9 mouse cellular contexts compared by ENCODE assay signal in the genomic region with DNA sequence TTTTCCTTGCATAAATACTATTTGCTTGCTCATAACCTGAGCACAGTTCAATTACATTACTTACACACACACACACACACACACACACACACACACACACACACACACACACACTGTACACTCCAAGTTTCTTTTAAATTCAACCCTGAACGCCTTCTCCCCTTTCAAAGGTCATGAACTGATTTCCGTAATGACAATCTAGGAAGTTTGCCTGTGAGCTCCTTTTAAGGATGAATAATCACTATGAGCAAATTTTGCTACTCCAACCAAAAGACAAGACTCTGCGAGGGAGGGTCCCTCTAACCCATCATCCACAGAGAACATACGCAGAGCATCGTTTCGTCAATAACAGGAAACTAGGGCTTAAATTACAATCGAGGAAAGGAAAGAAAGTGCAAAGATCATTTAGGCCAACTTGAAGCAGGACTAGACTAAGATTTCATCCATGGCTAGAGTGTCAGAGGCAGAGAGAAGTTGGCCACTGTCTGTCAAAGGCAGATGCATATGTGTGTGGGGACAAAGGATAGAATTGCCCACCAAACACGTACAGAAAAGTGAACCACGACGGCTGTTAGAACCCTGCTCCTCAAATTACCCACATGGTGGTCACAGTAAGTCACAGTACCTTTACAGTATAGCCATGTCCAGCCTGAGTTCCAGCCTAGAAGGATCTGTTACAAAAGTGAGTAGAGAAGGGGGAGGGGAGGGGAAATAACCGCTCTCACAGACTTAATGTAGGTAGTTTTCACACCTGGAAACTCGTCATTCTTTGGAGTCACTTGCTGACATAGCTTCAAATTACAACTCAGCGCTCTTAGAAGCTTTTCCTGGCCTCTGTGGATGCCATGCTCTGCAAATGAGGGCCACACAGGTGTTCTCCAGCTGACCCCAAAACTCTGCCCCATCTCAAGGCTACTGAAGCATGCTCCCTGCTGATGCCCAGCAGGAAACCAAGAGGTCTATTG. TPM values are rescaled to one million over a fixed set of nuclear protein-coding genes. Genes with fewer than 3 reads are reported as not detected.
DNase-seq lines count a peak whose midpoint lies in the region; ATAC-seq lines count a peak whose summit lies in the region.
"Had no signal": no experiment of that assay in that cellular context is flagged by ENCODE, and none has a peak within 500 bp of the region (broad histone marks: within the 10 kb centered on the region; RNA-seq: fewer than 3 reads in every experiment).

No protein-coding gene starts in this region.

- H3K9me3 ChIP-seq in kidney, embryonic 14.5 days (ENCODE audit: control insufficient read depth, low read length) = no peaks in the 10 kb centered on the region
- H3K9me3 ChIP-seq in forebrain, embryonic 12.5 days = no peaks in the 10 kb centered on the region
- H3K9me3 ChIP-seq in limb, embryonic 11.5 days (ENCODE audit: control insufficient read depth, low read length) = no peaks in the 10 kb centered on the region

- WGBS in kidney, embryonic 14.5 days = 6% methylated on average over 13 of the region's 13 CpGs
- WGBS in forebrain, embryonic 12.5 days = 59% methylated on average over 13 of the region's 13 CpGs
- 7% methylated on average over 13 of the region's 13 CpGs for WGBS in limb, embryonic 11.5 days

- no peaks in the 10 kb centered on the region for H3K36me3 ChIP-seq in kidney, embryonic 14.5 days (ENCODE audit: control insufficient read depth, insufficient read depth, low read length)
- peaks cover 8% of the 10 kb centered on the region; the same call in 1 of the 2 replicates for H3K36me3 ChIP-seq in forebrain, embryonic 12.5 days (replicated peaks)
- H3K36me3 ChIP-seq in limb, embryonic 11.5 days (ENCODE audit: control insufficient read depth, insufficient read depth, low read length) = no peaks in the 10 kb centered on the region

- intact Hi-C loops in left cerebral cortex, postnatal 25 days (cut with DNase I) = no loop called here

- H3K27me3 ChIP-seq in kidney, embryonic 14.5 days (ENCODE audit: control insufficient read depth, insufficient read depth, low read length) = no peaks in the 10 kb centered on the region
- no peaks in the 10 kb centered on the region for H3K27me3 ChIP-seq in forebrain, embryonic 12.5 days
- no peaks in the 10 kb centered on the region for H3K27me3 ChIP-seq in limb, embryonic 11.5 days (ENCODE audit: control insufficient read depth, insufficient read depth, low read length)

- no peak overlapping the region for H3K9ac ChIP-seq in kidney, embryonic 14.5 days (ENCODE audit: low read depth, low read length)
- H3K9ac ChIP-seq in forebrain, embryonic 12.5 days = no peak overlapping the region
- H3K9ac ChIP-seq in limb, embryonic 11.5 days (ENCODE audit: low read length) = no peak overlapping the region

- ATAC-seq in kidney, embryonic 14.5 days (ENCODE audit: low FRiP score, low TSS enrichment) = peak; percentile 79
- no peak for ATAC-seq in forebrain, embryonic 12.5 days (ENCODE audit: low FRiP score)
- ATAC-seq in limb, embryonic 11.5 days (ENCODE audit: insufficient number of reproducible peaks, low FRiP score, low TSS enrichment, low read depth) = peak; percentile 72

- H3K4me1 ChIP-seq in kidney, embryonic 14.5 days (ENCODE audit: control insufficient read depth, insufficient read depth, low read length) = peaks cover 33% of the 10 kb centered on the region
- H3K4me1 ChIP-seq in forebrain, embryonic 12.5 days = peaks cover 22% of the 10 kb centered on the region
- H3K4me1 ChIP-seq in limb, embryonic 11.5 days (ENCODE audit: control insufficient read depth, insufficient read depth, low read length) = peaks cover 34% of the 10 kb centered on the region

- no peak for DNase-seq in kidney, adult 18-20 months
- peak; percentile 76 for DNase-seq in embryo, embryonic 10.5 days (ENCODE audit: low spot score)
- peak; percentile 72 for DNase-seq in limb, embryonic 11.5 days (ENCODE audit: low spot score)
- DNase-seq in left cerebral cortex, postnatal 25 days (ENCODE audit: low spot score in 2 of 2) = no peak
- no peak for DNase-seq in gastrocnemius, adult 8-10 months (ENCODE audit: low spot score in 2 of 2)
- DNase-seq in right cerebral cortex, postnatal 25 days = no peak
- DNase-seq: retina, postnatal 1 day had no signal

- H3K4me3 ChIP-seq in kidney, embryonic 14.5 days (ENCODE audit: low read length) = no peak overlapping the region
- no peak overlapping the region for H3K4me3 ChIP-seq in forebrain, embryonic 12.5 days (replicated peaks)
- H3K4me3 ChIP-seq in limb, embryonic 11.5 days (ENCODE audit: low read depth, low read length) = no peak overlapping the region

- peak overlapping the region; percentile 89 for H3K27ac ChIP-seq in kidney, embryonic 14.5 days (ENCODE audit: low read depth, low read length)
- peak overlapping the region; percentile 63; the same call in 1 of the 2 replicates for H3K27ac ChIP-seq in forebrain, embryonic 12.5 days
- peak overlapping the region; percentile 87 for H3K27ac ChIP-seq in limb, embryonic 11.5 days (replicated peaks; ENCODE audit: low read depth, low read length)

- H3K4me2 ChIP-seq in kidney, embryonic 14.5 days (replicated peaks; ENCODE audit: low read depth, low read length) = no peak overlapping the region; the same call in 1 of the 2 replicates
- H3K4me2 ChIP-seq in forebrain, embryonic 12.5 days = no peak overlapping the region
- peak overlapping the region; percentile 22; the same call in 1 of the 2 replicates for H3K4me2 ChIP-seq in limb, embryonic 11.5 days (ENCODE audit: low read depth, severe bottlenecking)

RNA-seq across cellular contexts. Expression of a gene that starts 44.6 kb away (rescaled TPM):
- polyA plus RNA-seq in kidney, embryonic 14.5 days (2014; fragmentation: Nextera tagmentation; extraction: Ambion mirVana) = 166 and 225 TPM in 2 replicates
- polyA plus RNA-seq in forebrain, embryonic 12.5 days (2016; fragmentation: Nextera tagmentation; extraction: Ambion mirVana) = 166 and 171 TPM in 2 replicates
- polyA plus RNA-seq in limb, embryonic 11.5 days (2014; fragmentation: Nextera tagmentation; extraction: Ambion mirVana) = 93.6 and 98.4 TPM in 2 replicates
- total RNA-seq in left cerebral cortex, postnatal 25 days (2021) = 1,000 to 10,000 TPM; 1,358 to 1,417 TPM
- 10 to 100 TPM; 55.2 to 84.5 (median 64.2) TPM for total RNA-seq in gastrocnemius, adult 8-10 months (2022)

Comparison
In these comparisons a context has a peak if more than half of its experiments do, and no peak if none do; other contexts are left out.
1. DNase-seq: peak in embryo, embryonic 10.5 days (single experiment) and limb, embryonic 11.5 days (single experiment); none in kidney, adult 18-20 months (single experiment), left cerebral cortex, postnatal 25 days (0 of 2), gastrocnemius, adult 8-10 months (0 of 2) and right cerebral cortex, postnatal 25 days (single experiment).
2. Peak in every context shown above with its lines, with median percentiles within 50 percentile points of each other: H3K27ac ChIP-seq.